ENCODE assay signal across 27 mouse cellular contexts in genomic region chr3:156353430-156353829, GRCm38 (mm10).
DNase-seq lines count a peak whose midpoint lies in the region; ATAC-seq lines count a peak whose summit lies in the region.
"Had no signal": no experiment of that assay in that cellular context is flagged by ENCODE, and none has a peak within 500 bp of the region (broad histone marks: within the 10 kb centered on the region; RNA-seq: fewer than 3 reads in every experiment).

No protein-coding gene starts in this region.

- no peaks in the 10 kb centered on the region for H3K9me3 ChIP-seq in hindbrain, embryonic 11.5 days (ENCODE audit: control insufficient read depth, low read length)
- H3K9me3 ChIP-seq in hindbrain, embryonic 10.5 days: no peaks in the 10 kb centered on the region
- H3K9me3 ChIP-seq in neural tube, embryonic 11.5 days (ENCODE audit: control insufficient read depth, low read length): no peaks in the 10 kb centered on the region
- H3K9me3 ChIP-seq: embryonic facial prominence, embryonic 10.5 days; embryonic facial prominence, embryonic 12.5 days; forebrain, embryonic 13.5 days; forebrain, embryonic 15.5 days had no signal

- H3K36me3 ChIP-seq in hindbrain, embryonic 11.5 days (ENCODE audit: control insufficient read depth, insufficient read depth, low read length): no peaks in the 10 kb centered on the region
- H3K36me3 ChIP-seq in hindbrain, embryonic 10.5 days: no peaks in the 10 kb centered on the region
- H3K36me3 ChIP-seq in neural tube, embryonic 11.5 days (ENCODE audit: control insufficient read depth, insufficient read depth, low read length): no peaks in the 10 kb centered on the region
- H3K36me3 ChIP-seq: embryonic facial prominence, embryonic 10.5 days; embryonic facial prominence, embryonic 12.5 days; forebrain, embryonic 15.5 days; G1E had no signal

- peak; percentile 38; the same call in 1 of the 2 replicates for ATAC-seq in hindbrain, embryonic 11.5 days (ENCODE audit: low FRiP score)
- ATAC-seq in neural tube, embryonic 11.5 days (ENCODE audit: insufficient read depth, low FRiP score, low TSS enrichment): peak; percentile 84
- ATAC-seq: activated CD4-positive, CD25-positive, alpha-beta regulatory T cell, adult 4 months; CD4-positive, CD25-positive, alpha-beta regulatory T cell, adult 4 months; forebrain, embryonic 13.5 days; forebrain, embryonic 15.5 days; forebrain, postnatal 0 days; Patski had no signal

- no peaks in the 10 kb centered on the region for H3K27me3 ChIP-seq in hindbrain, embryonic 11.5 days (ENCODE audit: control insufficient read depth, insufficient read depth, low read length)
- no peaks in the 10 kb centered on the region for H3K27me3 ChIP-seq in hindbrain, embryonic 10.5 days (ENCODE audit: insufficient read depth, poor library complexity, severe bottlenecking)
- no peaks in the 10 kb centered on the region for H3K27me3 ChIP-seq in neural tube, embryonic 11.5 days (ENCODE audit: control insufficient read depth, insufficient read depth, low read length)
- H3K27me3 ChIP-seq: CH12.LX; embryonic facial prominence, embryonic 12.5 days; forebrain, embryonic 13.5 days; forebrain, embryonic 15.5 days; Patski had no signal

- H3K4me3 ChIP-seq in hindbrain, embryonic 11.5 days (ENCODE audit: low read depth, low read length): no peak overlapping the region
- no peak overlapping the region for H3K4me3 ChIP-seq in hindbrain, embryonic 10.5 days
- no peak overlapping the region for H3K4me3 ChIP-seq in neural tube, embryonic 11.5 days (ENCODE audit: low read depth, low read length)
- H3K4me3 ChIP-seq: embryonic facial prominence, embryonic 10.5 days; embryonic facial prominence, embryonic 12.5 days; forebrain, embryonic 13.5 days; forebrain, embryonic 15.5 days had no signal

- DNase-seq in embryo, embryonic 10 days (ENCODE audit: low spot score): peak; percentile 26
- no peak for DNase-seq in embryo, embryonic 11 days
- DNase-seq in hindbrain, embryonic 11.5 days (ENCODE audit: low spot score): no peak
- no peak for DNase-seq in hindbrain, embryonic 10.5 days (ENCODE audit: low spot score)
- DNase-seq in neural tube, embryonic 11.5 days (ENCODE audit: low spot score): peak; percentile 11
- no peak for DNase-seq in neural tube, embryonic 10.5 days (ENCODE audit: extremely low spot score, low spot score)
- DNase-seq in mesoderm, embryonic 11.5 days (ENCODE audit: low read depth, low spot score): peak; percentile 64
- DNase-seq in ovary, postnatal 14 days (ENCODE audit: low spot score): no peak
- DNase-seq: adrenal gland, adult 8-10 months; adrenal gland, postnatal 14 days; adrenal gland, postnatal 36 days; B cell, adult 2 months; cerebellum, adult 11-12 months; cerebellum, adult 2 months; cerebellum, adult 9-10 months; cerebellum, postnatal 10 days; cerebellum, postnatal 25 days; forebrain, postnatal 0 days had no signal

- no peak overlapping the region for H3K4me2 ChIP-seq in hindbrain, embryonic 11.5 days (replicated peaks; ENCODE audit: low read depth, low read length)
- no peak overlapping the region for H3K4me2 ChIP-seq in neural tube, embryonic 11.5 days (ENCODE audit: low read depth)
- H3K4me2 ChIP-seq: embryonic facial prominence, embryonic 12.5 days; forebrain, embryonic 13.5 days; forebrain, embryonic 15.5 days had no signal

- no peak overlapping the region for H3K9ac ChIP-seq in hindbrain, embryonic 11.5 days (ENCODE audit: low read depth, low read length)
- H3K9ac ChIP-seq in neural tube, embryonic 11.5 days (ENCODE audit: low read length): no peak overlapping the region
- H3K9ac ChIP-seq: embryonic facial prominence, embryonic 12.5 days; forebrain, embryonic 13.5 days; forebrain, embryonic 15.5 days; forebrain, postnatal 0 days had no signal

- H3K27ac ChIP-seq in hindbrain, embryonic 11.5 days (ENCODE audit: low read depth, low read length): no peak overlapping the region
- no peak overlapping the region for H3K27ac ChIP-seq in hindbrain, embryonic 10.5 days
- no peak overlapping the region for H3K27ac ChIP-seq in neural tube, embryonic 11.5 days (ENCODE audit: low read depth, low read length)
- H3K27ac ChIP-seq: embryonic facial prominence, embryonic 10.5 days; embryonic facial prominence, embryonic 12.5 days; forebrain, embryonic 13.5 days; forebrain, embryonic 15.5 days had no signal

- H3K4me1 ChIP-seq in hindbrain, embryonic 11.5 days (replicated peaks; ENCODE audit: control insufficient read depth, insufficient read depth, low read length): no peaks in the 10 kb centered on the region
- no peaks in the 10 kb centered on the region; the same call in 1 of the 2 replicates for H3K4me1 ChIP-seq in hindbrain, embryonic 10.5 days (replicated peaks)
- 0 out of 2 replicates have a peak, but pooled peaks cover 2% of the 10 kb centered on the region for H3K4me1 ChIP-seq in neural tube, embryonic 11.5 days (ENCODE audit: control insufficient read depth, insufficient read depth, low read length)
- H3K4me1 ChIP-seq: embryonic facial prominence, embryonic 10.5 days; embryonic facial prominence, embryonic 12.5 days; forebrain, embryonic 13.5 days; forebrain, embryonic 15.5 days had no signal

- 58% methylated on average over 3 of the region's 3 CpGs for WGBS in hindbrain, embryonic 11.5 days
- WGBS in hindbrain, embryonic 10.5 days: 63% methylated on average over 3 of the region's 3 CpGs
- 16% methylated on average over 3 of the region's 3 CpGs for WGBS in neural tube, embryonic 11.5 days

Comparison
In these comparisons a context has a peak if more than half of its experiments do, and no peak if none do; other contexts are left out.
1. DNase-seq: peak in embryo, embryonic 10 days (single experiment), neural tube, embryonic 11.5 days (single experiment) and mesoderm, embryonic 11.5 days (single experiment); none in embryo, embryonic 11 days (single experiment), hindbrain, embryonic 11.5 days (single experiment), hindbrain, embryonic 10.5 days (single experiment), neural tube, embryonic 10.5 days (single experiment) and ovary, postnatal 14 days (single experiment).